Mouse (Mus musculus) central nervous system, embryonic 11.5 days (tissue): Measurements from ENCODE around the gene 1810010H24Rik. TPM values are rescaled to one million over a fixed set of nuclear protein-coding genes. Genes with fewer than 3 reads are reported as not detected.

ENCODE experiments used
- polyA plus RNA-seq: library from polyadenylated mRNA; depleted of rRNA; stranded (reverse); fragments of >200 nt; gene quantifications from 2 replicates; pipeline ENCODE4 v1.2.3, GENCODE M21; 2012; rRNA removed

The 1810010H24Rik gene
- 1.8 and 2.3 TPM in 2 replicates for polyA plus RNA-seq

GRCm38 (mm10) chr11:107025411-107026321 lies at the start of gene 1810010H24Rik:
1810010H24Rik (plus strand) TSS chr11:107025681.

GRCm38 (mm10) chr11:106999151-106999948 lies 26.1 kb upstream of the 1810010H24Rik start, which contains the start of gene Kpna2:
Kpna2 (minus strand) TSS chr11:106999541.

Other genes with a start within 250 kb of the 1810010H24Rik start
- gene Polg2, start 246.1 kb upstream of the 1810010H24Rik start, polyA plus RNA-seq: 8.3 and 10.8 TPM in 2 replicates
- gene Ddx5, start 236.5 kb upstream of the 1810010H24Rik start, polyA plus RNA-seq: 671 and 1,179 TPM in 2 replicates
- 32.5 and 33.3 TPM in 2 replicates for gene Cep95, start 236.4 kb upstream of the 1810010H24Rik start, polyA plus RNA-seq
- 16.7 and 26.5 TPM in 2 replicates for gene Smurf2, start 105.0 kb upstream of the 1810010H24Rik start, polyA plus RNA-seq
- gene Kpna2, start 26.1 kb upstream of the 1810010H24Rik start, polyA plus RNA-seq: 439 and 461 TPM in 2 replicates
- gene Bptf, start 106.4 kb downstream of the 1810010H24Rik start, polyA plus RNA-seq: 65.3 and 93.0 TPM in 2 replicates
- 23.7 and 40.3 TPM in 2 replicates for gene Nol11, start 163.7 kb downstream of the 1810010H24Rik start, polyA plus RNA-seq